Mouse (Mus musculus) urinary bladder, postnatal 25 days (tissue): ENCODE data around the gene Slc35e2.
"Not testable (repeated sequence)": the region's sequence is repeated elsewhere in the genome, so short reads cannot be mapped to it uniquely, and the experiment has no call there.

ENCODE experiments used
- DNase-seq: peaks from one replicate; pipeline ENCODE4 v3.0.0; 2022; ENCODE audit warnings: low spot score

Gene Slc35e2

GRCm38 (mm10) chr4:155669598-155670075 is 68.4 kb downstream of the Slc35e2 start:
- no peak for DNase-seq

GRCm38 (mm10) chr4:155670236-155670635 is 69.0 kb downstream of the Slc35e2 start:
- DNase-seq = not testable (repeated sequence)

GRCm38 (mm10) chr4:155672082-155672481 is 70.9 kb downstream of the Slc35e2 start:
- no peak for DNase-seq
